Mouse (Mus musculus): ENCODE data around the gene Zbtb45.

DNA sequence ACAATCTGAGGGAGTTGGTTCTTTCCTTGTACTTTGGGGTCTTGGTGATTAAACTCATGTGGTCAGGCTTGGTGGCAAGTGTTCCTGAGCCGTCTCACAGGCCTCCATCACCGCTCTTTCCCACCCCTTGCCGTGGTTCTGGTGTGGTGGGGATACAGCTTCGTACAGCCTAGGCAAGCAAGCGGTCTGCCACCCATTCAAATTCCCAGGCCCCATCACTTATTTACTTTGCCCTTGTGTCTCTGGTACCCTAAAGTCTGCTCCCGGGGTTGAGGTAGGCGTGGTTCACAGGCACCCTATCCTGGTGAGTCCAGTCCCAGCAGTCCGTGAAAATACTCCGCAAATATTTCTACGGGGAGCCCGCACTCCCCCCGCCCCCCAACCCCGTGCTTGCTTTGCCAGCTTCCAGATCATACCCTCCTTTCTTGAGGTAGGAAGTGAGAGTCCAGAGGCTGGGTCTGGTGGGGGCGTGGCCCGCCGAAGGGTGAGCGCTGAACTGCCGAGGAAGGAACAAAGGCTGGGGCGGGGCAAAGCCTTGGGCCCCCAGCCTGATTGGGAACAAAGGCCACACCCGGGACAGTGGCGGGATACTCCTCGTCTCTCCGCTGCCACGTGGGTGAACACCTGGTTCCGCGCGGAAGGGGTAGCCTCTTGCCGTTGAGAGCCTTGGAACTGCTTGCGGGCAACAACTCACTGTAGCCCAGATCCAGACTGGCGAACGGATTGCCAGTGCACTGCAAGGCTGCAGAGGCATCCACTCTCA lies 13.1 kb upstream of the Zbtb45 start:
- TF ChIP-seq GATA1 (IDR thresholded peaks at IDR 0.05; ENCODE audit: low read length) (no peak), TAL1 (IDR thresholded peaks at IDR 0.05; ENCODE audit: low read length) (no peak)
